Mouse (Mus musculus): Measurements from ENCODE around the gene Gpatch3. TPM values are rescaled to one million over a fixed set of nuclear protein-coding genes. Genes with fewer than 3 reads are reported as not detected.
A peak's percentile ranks its signal among the peaks of the same experiment; 100 is the strongest.

The Gpatch3 gene
- polyA plus RNA-seq, 1 experiment from 2014 or later: 7.1 TPM

DNA sequence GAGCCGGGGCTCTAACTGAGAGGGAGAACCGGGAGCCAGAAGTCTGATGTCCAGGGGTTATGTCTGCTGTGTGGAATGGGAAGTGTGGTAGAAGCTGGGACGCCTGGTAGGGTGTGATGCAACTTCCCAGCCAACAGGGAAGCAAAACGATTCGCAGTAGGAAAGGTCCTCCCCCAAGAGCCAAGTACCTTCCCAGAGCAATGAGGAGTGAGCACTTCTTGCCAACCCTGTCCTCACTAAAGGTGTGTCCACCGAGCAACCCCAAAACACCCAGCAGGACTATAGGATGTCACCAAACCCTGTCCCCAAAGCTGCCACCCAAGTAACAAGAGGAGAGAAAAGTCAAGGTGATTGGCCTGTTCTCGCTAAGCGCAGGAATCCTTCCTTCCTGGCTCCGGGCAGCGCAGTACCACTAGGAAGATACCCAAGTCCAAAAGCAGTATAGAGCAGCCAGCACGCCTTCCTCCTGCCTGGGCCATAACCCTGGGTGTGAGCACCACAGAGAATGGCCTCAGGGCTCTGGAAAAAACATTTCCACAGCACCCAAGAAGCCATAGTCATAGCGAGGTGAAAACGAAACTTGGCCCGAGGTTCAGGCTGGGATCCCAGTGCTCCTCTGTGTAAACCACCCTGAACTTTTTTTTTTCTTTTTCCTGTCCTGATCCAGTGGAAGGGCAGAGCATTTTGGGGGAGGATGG lies 56.7 kb downstream of the Gpatch3 start:
- H3K4me2 ChIP-seq (replicated peaks; ENCODE audit: low read depth): peak overlapping the region; percentile 93
- no peak overlapping the region for H3K9ac ChIP-seq (ENCODE audit: low read depth, low read length)
- no peaks in the 10 kb centered on the region for H3K27me3 ChIP-seq (replicated peaks; ENCODE audit: control insufficient read depth, insufficient read depth, low read length)
- H3K4me1 ChIP-seq (replicated peaks; ENCODE audit: control insufficient read depth, insufficient read depth, low read length): no peaks in the 10 kb centered on the region
- H3K36me3 ChIP-seq (ENCODE audit: control insufficient read depth, insufficient read depth): peaks cover 7% of the 10 kb centered on the region; the same call in 1 of the 2 replicates
- H3K9me3 ChIP-seq (ENCODE audit: control insufficient read depth): no peaks in the 10 kb centered on the region
- no peak for ATAC-seq
- H3K4me3 ChIP-seq (ENCODE audit: low read depth, low read length): no peak overlapping the region
- WGBS: 73% methylated on average over 14 of the region's 14 CpGs
- H3K27ac ChIP-seq (ENCODE audit: low read depth, low read length): no peak overlapping the region
- TF ChIP-seq CTCF (IDR thresholded peaks at IDR 0.05; ENCODE audit: low read depth): no peak

GRCm38 (mm10) chr4:133631769-133632411 lies 57.3 kb downstream of the Gpatch3 start:
- H3K4me1 ChIP-seq (replicated peaks; ENCODE audit: control insufficient read depth, insufficient read depth, low read length): no peaks in the 10 kb centered on the region
- H3K4me3 ChIP-seq (ENCODE audit: low read depth, low read length): peak overlapping the region; percentile 68
- TF ChIP-seq CTCF (IDR thresholded peaks at IDR 0.05; ENCODE audit: low read depth): no peak
- H3K9ac ChIP-seq (ENCODE audit: low read depth, low read length): peak overlapping the region; percentile 82
- ATAC-seq: no peak
- 56% methylated on average over 9 of the region's 9 CpGs for WGBS
- peaks cover under 1% of the 10 kb centered on the region; the same call in 1 of the 2 replicates for H3K36me3 ChIP-seq (ENCODE audit: control insufficient read depth, insufficient read depth)
- H3K27me3 ChIP-seq (replicated peaks; ENCODE audit: control insufficient read depth, insufficient read depth, low read length): no peaks in the 10 kb centered on the region
- H3K9me3 ChIP-seq (ENCODE audit: control insufficient read depth): no peaks in the 10 kb centered on the region
- peak overlapping the region; percentile 93 for H3K4me2 ChIP-seq (replicated peaks; ENCODE audit: low read depth)
- no peak overlapping the region for H3K27ac ChIP-seq (ENCODE audit: low read depth, low read length)

- no peak for TF ChIP-seq CTCF (IDR thresholded peaks at IDR 0.05; ENCODE audit: low read depth)
- H3K9ac ChIP-seq (ENCODE audit: low read depth, low read length): peak overlapping the region; percentile 82
- no peaks in the 10 kb centered on the region for H3K9me3 ChIP-seq (ENCODE audit: control insufficient read depth)
- H3K36me3 ChIP-seq (ENCODE audit: control insufficient read depth, insufficient read depth): no peaks in the 10 kb centered on the region
- H3K4me2 ChIP-seq (replicated peaks; ENCODE audit: low read depth): peak overlapping the region; percentile 93
- H3K4me1 ChIP-seq (replicated peaks; ENCODE audit: control insufficient read depth, insufficient read depth, low read length): no peaks in the 10 kb centered on the region
- 3% methylated on average over 67 of the region's 69 CpGs for WGBS
- ATAC-seq: peak; percentile 59
- no peaks in the 10 kb centered on the region for H3K27me3 ChIP-seq (replicated peaks; ENCODE audit: control insufficient read depth, insufficient read depth, low read length)
- H3K27ac ChIP-seq (ENCODE audit: low read depth, low read length): peak overlapping the region; percentile 31; the same call in 1 of the 2 replicates
- peak overlapping the region; percentile 68 for H3K4me3 ChIP-seq (ENCODE audit: low read depth, low read length)
These were observed 58.2 kb downstream of the Gpatch3 start for GRCm38 (mm10) chr4:133632483-133633327.

DNA sequence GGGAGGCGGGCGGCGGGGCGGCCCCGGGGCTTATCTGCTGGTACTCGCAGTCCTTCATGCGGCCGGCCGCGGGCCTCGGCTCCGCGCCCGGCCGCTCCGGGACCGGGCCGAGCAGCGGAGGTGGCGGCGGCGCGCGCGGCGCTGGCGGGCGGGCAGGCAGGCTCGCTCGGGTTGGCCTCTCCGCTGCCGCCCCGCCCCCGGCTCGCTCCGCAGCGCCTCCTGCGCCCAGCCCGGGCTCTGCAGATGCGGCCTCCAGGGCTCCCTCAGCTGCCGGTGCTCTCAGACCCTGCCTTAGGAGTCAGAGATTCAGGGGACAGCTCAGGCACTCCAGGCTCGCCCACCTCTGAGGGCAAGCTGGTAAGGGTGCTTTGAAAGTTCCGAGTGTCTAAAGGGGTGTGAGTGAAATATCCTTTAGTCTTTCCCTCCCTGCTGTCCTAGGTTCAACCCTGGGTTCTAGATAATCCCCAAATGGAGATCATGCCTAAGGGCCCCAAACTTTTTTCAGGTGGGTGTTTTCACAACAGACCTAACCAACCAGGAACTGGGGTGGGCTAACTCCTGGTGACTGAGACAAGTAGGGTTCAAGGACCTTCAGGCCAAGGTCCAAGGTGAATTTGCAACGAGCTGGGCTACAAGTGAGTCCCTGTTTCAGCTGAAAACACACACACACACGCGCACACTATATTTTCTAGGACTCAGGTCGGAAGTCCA lies 58.9 kb downstream of the Gpatch3 start:
- Histone ChIP-seq H3K27me3 (replicated peaks; ENCODE audit: control insufficient read depth, insufficient read depth, low read length) (no peaks in the 10 kb centered on the region), H3K36me3 (ENCODE audit: control insufficient read depth, insufficient read depth) (no peaks in the 10 kb centered on the region), H3K9me3 (ENCODE audit: control insufficient read depth) (no peaks in the 10 kb centered on the region), H3K9ac (ENCODE audit: low read depth, low read length) (peak overlapping the region; percentile 82), H3K4me2 (replicated peaks; ENCODE audit: low read depth) (peak overlapping the region; percentile 93), H3K4me1 (replicated peaks; ENCODE audit: control insufficient read depth, insufficient read depth, low read length) (no peaks in the 10 kb centered on the region), H3K27ac (ENCODE audit: low read depth, low read length) (peak overlapping the region; percentile 31; the same call in 1 of the 2 replicates), H3K4me3 (ENCODE audit: low read depth, low read length) (peak overlapping the region; percentile 68)
- ATAC-seq: peak; percentile 80
- 6% methylated on average over 43 of the region's 47 CpGs for WGBS
- peak; percentile 80 for TF ChIP-seq CTCF (IDR thresholded peaks at IDR 0.05; ENCODE audit: low read depth)

Small RNA genes lying within 50 kb of the gene (microRNA-seq; reads per million reads assigned to microRNA genes)
- not detected for gene Gm23158

Other genes starting within 250 kb of the Gpatch3 start
- 7.2 and 8.2 TPM in 2 replicates for gene Wdtc1, start 221.3 kb upstream of the Gpatch3 start, polyA plus RNA-seq (2015; fragmentation: Nextera tagmentation; extraction: Ambion mirVana)
- gene Slc9a1, start 205.0 kb upstream of the Gpatch3 start, polyA plus RNA-seq (2015; fragmentation: Nextera tagmentation; extraction: Ambion mirVana): 5.7 and 6.1 TPM in 2 replicates
- gene Tent5b, start 94.6 kb upstream of the Gpatch3 start, polyA plus RNA-seq (2015; fragmentation: Nextera tagmentation; extraction: Ambion mirVana): 1.3 and 1.8 TPM in 2 replicates
- gene Trnp1, start 76.2 kb upstream of the Gpatch3 start, polyA plus RNA-seq (2015; fragmentation: Nextera tagmentation; extraction: Ambion mirVana): 2.5 and 2.9 TPM in 2 replicates
- 50.6 and 53.2 TPM in 2 replicates for gene Kdf1, start 55.8 kb upstream of the Gpatch3 start, polyA plus RNA-seq (2015; fragmentation: Nextera tagmentation; extraction: Ambion mirVana)
- gene Nudc, start 28.7 kb upstream of the Gpatch3 start, polyA plus RNA-seq (2015; fragmentation: Nextera tagmentation; extraction: Ambion mirVana): 125 and 138 TPM in 2 replicates
- gene Nr0b2, start 21.4 kb upstream of the Gpatch3 start, polyA plus RNA-seq (2015; fragmentation: Nextera tagmentation; extraction: Ambion mirVana): 25.6 and 34.8 TPM in 2 replicates
- gene Gpn2, start 9.6 kb downstream of the Gpatch3 start, polyA plus RNA-seq (2015; fragmentation: Nextera tagmentation; extraction: Ambion mirVana): 16.1 and 18.4 TPM in 2 replicates
- gene Sfn, start 27.4 kb downstream of the Gpatch3 start, polyA plus RNA-seq (2015; fragmentation: Nextera tagmentation; extraction: Ambion mirVana): 34.8 and 37.6 TPM in 2 replicates
- 1.8 and 2.3 TPM in 2 replicates for gene Zdhhc18, start 75.4 kb downstream of the Gpatch3 start, polyA plus RNA-seq (2015; fragmentation: Nextera tagmentation; extraction: Ambion mirVana)
- gene Pigv, start 97.9 kb downstream of the Gpatch3 start, polyA plus RNA-seq (2015; fragmentation: Nextera tagmentation; extraction: Ambion mirVana): 10.7 and 12.5 TPM in 2 replicates
- gene Arid1a, start 182.0 kb downstream of the Gpatch3 start, polyA plus RNA-seq (2015; fragmentation: Nextera tagmentation; extraction: Ambion mirVana): 10.4 and 12.1 TPM in 2 replicates